Mouse (Mus musculus): Measurements from ENCODE around the gene Ruvbl1.

- no peak for TF ChIP-seq POLR2A (IDR thresholded peaks at IDR 0.05; ENCODE audit: borderline replicate concordance, low read depth, low read length)
- TF ChIP-seq CTCF (IDR thresholded peaks at IDR 0.05; ENCODE audit: low read depth, low read length), result no peak
These were observed 10.7 kb upstream of the Ruvbl1 start for GRCm38 (mm10) chr6:88454545-88454944.

Measured in bone marrow macrophage, adult 2 months (primary cell).